Mouse (Mus musculus) adrenal gland, postnatal 14 days (tissue): ENCODE results near the gene 5730507C01Rik. TPM values are rescaled to one million over a fixed set of nuclear protein-coding genes. Genes with fewer than 3 reads are reported as not detected.
A peak's percentile ranks its signal among the peaks of the same experiment; 100 is the strongest.

Source experiments
- DNase-seq: peaks from one replicate; pipeline ENCODE4 v3.0.0; 2021; ENCODE audit warnings: mixed read lengths
- long read RNA-seq, 2 experiments: library from polyadenylated mRNA; stranded (forward); transcript quantifications; one replicate each; pipeline ENCODE4 v2.0.0; 2021
- total RNA-seq: library from RNA; stranded (reverse); gene quantifications from 2 replicates; pipeline ENCODE4 v1.2.3, GENCODE M21; 2021

5730507C01Rik gene
- total RNA-seq = 0.59 and 0.71 TPM in 2 replicates
- long read RNA-seq, experiment 1 = 0 reads
- long read RNA-seq, experiment 2 = 0 reads

DNA sequence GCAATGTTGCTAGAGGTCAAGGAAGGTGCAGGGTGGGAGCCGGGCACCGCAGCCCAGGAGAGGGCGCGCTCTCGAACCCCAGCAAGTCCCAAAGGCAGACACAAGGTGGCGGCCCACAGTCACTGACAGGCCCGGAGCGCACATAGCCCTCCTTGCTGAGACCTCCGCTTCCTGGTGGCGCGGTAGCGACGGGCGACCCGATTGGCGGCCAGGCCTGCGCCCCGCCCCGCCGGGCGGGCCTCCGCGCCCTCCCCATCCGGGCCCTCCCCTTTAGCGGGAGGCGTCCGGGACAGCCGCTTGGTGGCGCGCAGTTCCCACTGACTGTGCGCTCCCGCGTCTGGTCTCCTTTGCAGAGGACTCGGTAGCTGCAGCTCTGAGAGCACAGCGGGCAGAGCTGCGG, at the start of gene 5730507C01Rik:
TSS of gene 5730507C01Rik (plus strand) at position 340 of the 400 bp plus-strand sequence.
- DNase-seq = peak; percentile 80

DNA sequence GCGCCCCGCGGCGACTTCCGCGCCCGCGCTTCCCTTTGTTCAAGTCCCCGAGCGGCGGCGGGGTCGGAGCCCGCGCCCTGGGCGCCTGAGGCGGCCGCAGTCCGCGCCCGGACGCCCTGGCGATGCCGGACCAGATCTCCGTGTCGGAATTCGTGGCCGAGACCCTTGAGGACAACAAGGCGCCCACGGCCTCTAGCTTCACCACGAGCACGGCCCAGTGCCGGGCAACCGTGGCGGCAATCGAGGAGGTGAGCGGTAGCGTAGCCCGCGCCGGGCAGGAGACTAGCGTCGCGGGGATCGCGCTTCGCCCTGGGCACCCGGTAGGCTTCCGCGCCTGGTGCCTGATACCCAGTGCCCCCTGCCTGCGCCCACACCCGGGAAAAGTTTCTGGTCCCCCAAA, 306 bp downstream of the 5730507C01Rik start:
- peak; percentile 3 for DNase-seq

DNA sequence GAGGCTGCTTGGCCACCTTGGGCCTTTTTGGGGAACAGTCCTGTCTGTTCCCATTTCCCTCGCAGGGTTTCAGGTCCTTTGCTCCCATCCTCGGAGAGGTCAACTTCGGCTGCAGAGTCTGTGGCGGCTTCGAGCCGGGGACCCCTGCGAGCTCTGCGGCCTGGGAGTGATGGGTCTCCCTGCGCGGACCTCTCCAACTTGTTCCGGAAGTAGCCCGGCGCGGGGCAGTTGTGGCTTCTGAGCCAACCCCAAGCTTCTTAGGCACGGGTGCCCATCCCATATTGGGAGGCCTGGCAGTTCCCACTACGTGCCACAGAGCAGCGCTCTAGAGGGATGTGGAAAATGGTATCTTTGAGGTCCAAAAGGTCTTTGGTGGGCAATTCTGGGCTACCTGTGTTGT, 767 bp downstream of the 5730507C01Rik start:
- DNase-seq = peak; percentile 19
